Mouse (Mus musculus) intestine, embryonic 14.5 days (tissue): ENCODE measurements at regions not wholly inside any gene's neighbourhood (a gene's known extent, or its start where the extent isn't known, plus 50 kb on each side); places are given as distances from the start of the nearest gene placed in this dataset.

ENCODE experiments used
- ATAC-seq: fragments of 200-750 bp; cut with Nextera tagmentation; replicated peaks from 2 replicates; pipeline ENCODE4 v1.8.0; 2017; ENCODE audit warnings: low read depth, moderate number of reproducible peaks, moderate TSS enrichment, moderate library complexity; ENCODE audit not compliant: low FRiP score, low TSS enrichment
- DNase-seq: peaks from one replicate; pipeline ENCODE4 v3.0.0-alpha.2; 2018; ENCODE audit warnings: low spot score
- H3K27ac ChIP-seq: fragments of 300-500 bp; sonication (generic); 2 replicates; pipeline ENCODE4 v1.5.1; 2014; ENCODE audit warnings: low read depth, mild to moderate bottlenecking, control low read depth
- H3K27me3 ChIP-seq: fragments of 300-500 bp; sonication (generic); replicated peaks from 2 replicates; pipeline ENCODE4 v1.6.1; 2014; ENCODE audit warnings: low read length, control low read depth; ENCODE audit not compliant: control insufficient read depth, insufficient read depth
- H3K36me3 ChIP-seq: fragments of 300-500 bp; sonication (generic); 2 replicates; pipeline ENCODE4 v1.6.1; 2014; ENCODE audit warnings: low read length, control low read depth; ENCODE audit not compliant: control insufficient read depth, insufficient read depth
- H3K4me1 ChIP-seq: fragments of 300-500 bp; sonication (generic); replicated peaks from 2 replicates; pipeline ENCODE4 v1.6.1; 2014; ENCODE audit warnings: low read length, control low read depth, mixed read lengths; ENCODE audit not compliant: control insufficient read depth, insufficient read depth
- H3K4me2 ChIP-seq: fragments of 300-500 bp; sonication (generic); 2 replicates; pipeline ENCODE4 v1.6.1; 2014; ENCODE audit warnings: low read length
- H3K4me3 ChIP-seq: fragments of 300-500 bp; sonication (generic); 2 replicates; pipeline ENCODE4 v1.5.1; 2014; ENCODE audit warnings: low read depth, low read length, control low read depth, mixed read lengths
- H3K9ac ChIP-seq: fragments of 300-500 bp; sonication (generic); 2 replicates; pipeline ENCODE4 v1.6.1; 2014; ENCODE audit warnings: mild to moderate bottlenecking, low read length
- H3K9me3 ChIP-seq: fragments of 300-500 bp; sonication (generic); 2 replicates; pipeline ENCODE4 v1.6.1; 2016; ENCODE audit warnings: low read length, control low read depth; ENCODE audit not compliant: control insufficient read depth
- WGBS: fragments of 180-500 bp; shearing (Covaris S2); extraction: QIAGEN DNeasy Blood & Tissue Kit; methylation state at CpG from one replicate; pipeline ENCODE4 v1.1.7; 2014; 5-methylcytosine and 5-hydroxymethylcytosine counted together

- Histone ChIP-seq H3K4me3 (no peak overlapping the region), H3K27ac (no peak overlapping the region), H3K4me1 (no peaks in the 10 kb centered on the region), H3K9me3 (no peaks in the 10 kb centered on the region), H3K27me3 (no peaks in the 10 kb centered on the region), H3K36me3 (no peaks in the 10 kb centered on the region), H3K9ac (no peak overlapping the region), H3K4me2 (no peak overlapping the region)
- 83% methylated on average over 4 of the region's 4 CpGs for WGBS
- DNase-seq: no peak
- no peak for ATAC-seq
These were observed 272.2 kb downstream of the Cenpc1 start for GRCm38 (mm10) chr5:85793148-85793547.

GRCm38 (mm10) chr5:85780730-85781454, 284.5 kb downstream of the Cenpc1 start:
- H3K36me3 ChIP-seq: no peaks in the 10 kb centered on the region
- ATAC-seq (no peak), DNase-seq (no peak)
- H3K4me1 ChIP-seq: no peaks in the 10 kb centered on the region
- H3K27me3 ChIP-seq: no peaks in the 10 kb centered on the region
- no peak overlapping the region for H3K4me2 ChIP-seq
- WGBS: 38% methylated on average over 8 of the region's 8 CpGs
- no peaks in the 10 kb centered on the region for H3K9me3 ChIP-seq
- H3K4me3 ChIP-seq: no peak overlapping the region
- no peak overlapping the region for H3K27ac ChIP-seq
- H3K9ac ChIP-seq: no peak overlapping the region

- ATAC-seq: no peak
- Histone ChIP-seq H3K9ac (no peak overlapping the region), H3K4me1 (no peaks in the 10 kb centered on the region), H3K4me2 (no peak overlapping the region), H3K36me3 (no peaks in the 10 kb centered on the region), H3K9me3 (no peaks in the 10 kb centered on the region), H3K27ac (no peak overlapping the region), H3K4me3 (no peak overlapping the region), H3K27me3 (no peaks in the 10 kb centered on the region)
- 64% methylated on average over 5 of the region's 5 CpGs for WGBS
- DNase-seq: no peak
These were observed 285.4 kb downstream of the Cenpc1 start for GRCm38 (mm10) chr5:85780017-85780416.

GRCm38 (mm10) chr5:85779205-85779604, 286.2 kb downstream of the Cenpc1 start:
- ATAC-seq (no peak), DNase-seq (no peak)
- Histone ChIP-seq H3K27me3 (no peaks in the 10 kb centered on the region), H3K9ac (no peak overlapping the region), H3K4me1 (no peaks in the 10 kb centered on the region), H3K9me3 (no peaks in the 10 kb centered on the region), H3K36me3 (no peaks in the 10 kb centered on the region), H3K27ac (no peak overlapping the region), H3K4me2 (no peak overlapping the region), H3K4me3 (no peak overlapping the region)
- WGBS: 78% methylated on average over 4 of the region's 4 CpGs

GRCm38 (mm10) chr5:85772660-85773059, 292.7 kb downstream of the Cenpc1 start:
- H3K27me3 ChIP-seq: no peaks in the 10 kb centered on the region
- no peak overlapping the region for H3K4me2 ChIP-seq
- no peaks in the 10 kb centered on the region for H3K4me1 ChIP-seq
- DNase-seq (no peak), ATAC-seq (no peak)
- 88% methylated on average over 4 of the region's 4 CpGs for WGBS
- no peak overlapping the region for H3K9ac ChIP-seq
- H3K9me3 ChIP-seq: no peaks in the 10 kb centered on the region
- H3K27ac ChIP-seq: no peak overlapping the region
- no peaks in the 10 kb centered on the region for H3K36me3 ChIP-seq
- no peak overlapping the region for H3K4me3 ChIP-seq

GRCm38 (mm10) chr5:85772086-85772485, 293.3 kb downstream of the Cenpc1 start:
- H3K36me3 ChIP-seq: no peaks in the 10 kb centered on the region
- no peak overlapping the region for H3K27ac ChIP-seq
- DNase-seq (no peak), ATAC-seq (no peak)
- no peak overlapping the region for H3K4me3 ChIP-seq
- H3K4me2 ChIP-seq: no peak overlapping the region
- H3K9ac ChIP-seq: no peak overlapping the region
- WGBS: 85% methylated on average over 4 of the region's 4 CpGs
- no peaks in the 10 kb centered on the region for H3K27me3 ChIP-seq
- H3K9me3 ChIP-seq: no peaks in the 10 kb centered on the region
- no peaks in the 10 kb centered on the region for H3K4me1 ChIP-seq

- no peak for ATAC-seq
- Histone ChIP-seq H3K27ac (no peak overlapping the region), H3K36me3 (no peaks in the 10 kb centered on the region), H3K4me2 (no peak overlapping the region), H3K4me1 (no peaks in the 10 kb centered on the region), H3K4me3 (no peak overlapping the region), H3K9ac (no peak overlapping the region), H3K27me3 (no peaks in the 10 kb centered on the region), H3K9me3 (no peaks in the 10 kb centered on the region)
- WGBS: 94% methylated on average over 3 of the region's 3 CpGs
- no peak for DNase-seq
These were observed 298.2 kb downstream of the Cenpc1 start for GRCm38 (mm10) chr5:85767157-85767556.

GRCm38 (mm10) chr5:85756716-85757115, 308.7 kb downstream of the Cenpc1 start:
- no peaks in the 10 kb centered on the region for H3K4me1 ChIP-seq
- H3K36me3 ChIP-seq: no peaks in the 10 kb centered on the region
- no peaks in the 10 kb centered on the region for H3K27me3 ChIP-seq
- no peaks in the 10 kb centered on the region for H3K9me3 ChIP-seq
- no peak for ATAC-seq
- no peak overlapping the region for H3K9ac ChIP-seq
- no peak for DNase-seq
- 79% methylated on average over 8 of the region's 8 CpGs for WGBS
- H3K27ac ChIP-seq: no peak overlapping the region
- H3K4me2 ChIP-seq: no peak overlapping the region
- no peak overlapping the region for H3K4me3 ChIP-seq

- Histone ChIP-seq H3K4me3 (no peak overlapping the region), H3K4me1 (no peaks in the 10 kb centered on the region), H3K9me3 (no peaks in the 10 kb centered on the region), H3K27me3 (no peaks in the 10 kb centered on the region), H3K4me2 (no peak overlapping the region), H3K36me3 (no peaks in the 10 kb centered on the region), H3K27ac (no peak overlapping the region), H3K9ac (no peak overlapping the region)
- WGBS: 90% methylated on average over 12 of the region's 12 CpGs
- ATAC-seq: no peak
- no peak for DNase-seq
These were observed 311.2 kb downstream of the Cenpc1 start for GRCm38 (mm10) chr5:85754227-85754626.
